Mouse (Mus musculus): ENCODE data around the gene Srrm2.

DNA sequence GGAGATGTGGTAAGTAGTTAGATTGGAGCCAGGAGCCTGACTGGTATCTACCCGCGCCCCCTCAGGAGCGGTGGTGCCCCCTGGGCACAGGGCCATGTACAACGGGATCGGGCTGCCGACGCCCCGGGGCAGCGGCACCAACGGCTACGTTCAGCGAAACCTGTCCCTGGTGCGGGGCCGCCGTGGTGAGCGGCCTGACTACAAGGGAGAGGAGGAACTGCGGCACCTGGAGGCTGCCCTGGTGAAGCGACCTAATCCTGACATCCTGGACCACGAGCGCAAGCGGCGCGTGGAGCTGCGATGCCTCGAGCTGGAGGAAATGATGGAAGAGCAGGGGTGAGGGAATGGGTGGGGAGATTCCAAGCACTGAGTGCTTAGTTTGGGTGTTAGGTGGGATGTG, 16.5 kb downstream of the Srrm2 start:
- TF ChIP-seq ZC3H11A (IDR thresholded peaks at IDR 0.05; ENCODE audit: borderline replicate concordance, low read depth, low read length) (no peak), HCFC1 (IDR thresholded peaks at IDR 0.05; ENCODE audit: borderline replicate concordance, insufficient read depth, low read length) (no peak), CHD2 (IDR thresholded peaks at IDR 0.05; ENCODE audit: low read depth, low read length) (no peak), ZNF384 (IDR thresholded peaks at IDR 0.05; ENCODE audit: low read depth, low read length) (no peak), MAFK (IDR thresholded peaks at IDR 0.05; ENCODE audit: insufficient read depth, low read depth, low read length) (no peak)
